Mouse (Mus musculus): ENCODE results near the gene H2-T22. TPM values are rescaled to one million over a fixed set of nuclear protein-coding genes. Genes with fewer than 3 reads are reported as not detected.
"Not testable (repeated sequence)": the region's sequence is repeated elsewhere in the genome, so short reads cannot be mapped to it uniquely, and the experiment has no call there.

Gene H2-T22
- polyA plus RNA-seq, 1 experiment from 2014 or later = 15.0 TPM

DNA sequence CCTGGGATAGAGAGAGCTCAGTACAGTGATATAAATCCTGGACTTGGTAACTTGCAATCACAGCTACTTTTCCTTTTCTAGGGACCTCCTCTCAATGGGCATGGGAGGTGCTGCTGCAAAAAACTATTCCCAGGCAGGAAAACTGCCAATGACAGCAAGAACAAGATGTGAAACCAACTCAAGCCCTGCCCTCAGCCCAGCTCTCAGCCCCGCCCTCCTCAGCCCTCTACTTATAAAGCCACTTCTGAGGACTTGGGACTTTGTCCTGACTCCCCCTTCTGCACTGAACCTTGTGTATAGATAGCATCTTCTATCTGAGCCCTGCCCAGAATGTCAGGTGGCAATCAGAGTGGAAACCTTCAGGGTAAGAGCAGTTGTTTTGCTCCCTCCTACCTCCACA lies 15.8 kb upstream of the H2-T22 start, which contains the start of gene Gm11127:
TSS of gene Gm11127 (minus strand) at position 10 of the 400 bp plus-strand sequence.
- DNase-seq (ENCODE audit: low spot score); H3K27me3 ChIP-seq (replicated peaks; ENCODE audit: control insufficient read depth, insufficient read depth, low read length); H3K9ac ChIP-seq (ENCODE audit: low read length); H3K4me3 ChIP-seq (ENCODE audit: low read depth, low read length); H3K4me1 ChIP-seq (replicated peaks; ENCODE audit: control insufficient read depth, insufficient read depth, low read length); H3K9me3 ChIP-seq (ENCODE audit: control insufficient read depth, low read length); H3K4me2 ChIP-seq (ENCODE audit: low read length); H3K27ac ChIP-seq (ENCODE audit: low read depth); H3K36me3 ChIP-seq (ENCODE audit: control insufficient read depth, insufficient read depth, low read length): not testable (repeated sequence)
- WGBS = 52% methylated on average over 1 of the region's 1 CpGs
- ATAC-seq (replicated peaks; ENCODE audit: low FRiP score, low TSS enrichment, low read depth) = peak; percentile 83

DNA sequence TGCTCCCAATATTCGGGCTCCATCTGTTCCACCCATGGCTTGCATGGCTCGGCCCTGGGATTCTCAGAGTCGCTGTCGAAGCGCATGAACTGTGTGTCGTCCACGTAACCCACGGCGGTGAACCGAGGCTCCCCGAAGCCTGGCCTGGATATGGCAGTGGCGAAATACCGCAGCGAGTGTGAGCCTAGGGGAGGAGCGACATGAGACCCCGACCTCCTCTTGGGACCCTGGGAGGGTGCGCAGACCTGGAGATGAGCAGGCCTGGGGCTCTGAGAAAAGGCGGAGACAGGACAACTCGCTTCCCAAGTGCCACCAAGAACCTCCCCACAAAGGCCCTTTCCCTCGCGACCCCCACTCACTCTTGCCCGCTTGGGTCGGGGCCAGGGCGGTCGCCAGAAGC lies 15.4 kb upstream of the H2-T22 start:
- H3K9ac ChIP-seq (ENCODE audit: low read length); ATAC-seq (replicated peaks; ENCODE audit: low FRiP score, low TSS enrichment, low read depth); DNase-seq (ENCODE audit: low spot score); H3K27me3 ChIP-seq (replicated peaks; ENCODE audit: control insufficient read depth, insufficient read depth, low read length); H3K4me1 ChIP-seq (replicated peaks; ENCODE audit: control insufficient read depth, insufficient read depth, low read length); H3K27ac ChIP-seq (ENCODE audit: low read depth); H3K4me3 ChIP-seq (ENCODE audit: low read depth, low read length); H3K4me2 ChIP-seq (ENCODE audit: low read length); H3K9me3 ChIP-seq (ENCODE audit: control insufficient read depth, low read length); H3K36me3 ChIP-seq (ENCODE audit: control insufficient read depth, insufficient read depth, low read length): not testable (repeated sequence)
- 86% methylated on average over 23 of the region's 25 CpGs for WGBS

DNA sequence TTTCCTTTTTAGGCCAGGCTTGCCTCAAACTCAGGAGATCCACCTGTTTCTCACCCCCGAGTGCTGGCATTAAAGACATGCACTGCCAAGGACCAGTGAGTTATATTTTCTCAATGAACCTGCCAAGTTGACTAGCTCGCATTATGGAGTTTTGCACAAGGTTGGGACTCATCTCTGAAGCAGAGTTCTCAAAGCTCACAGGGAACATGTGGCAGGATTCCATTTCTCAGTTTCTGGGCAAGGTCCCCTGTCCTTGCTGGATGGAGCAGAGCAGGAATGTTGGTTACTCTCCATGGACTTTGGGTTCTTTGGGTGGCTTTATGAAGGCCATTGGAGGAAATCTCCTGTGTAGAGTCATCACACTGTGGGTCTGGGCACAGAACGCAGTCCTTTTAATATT lies 739 bp upstream of the H2-T22 start:
- ATAC-seq (replicated peaks; ENCODE audit: low FRiP score, low TSS enrichment, low read depth) = no peak
- Histone ChIP-seq H3K27me3 (replicated peaks; ENCODE audit: control insufficient read depth, insufficient read depth, low read length) (no peaks in the 10 kb centered on the region), H3K4me1 (replicated peaks; ENCODE audit: control insufficient read depth, insufficient read depth, low read length) (no peaks in the 10 kb centered on the region), H3K9ac (ENCODE audit: low read length) (no peak overlapping the region), H3K27ac (ENCODE audit: low read depth) (no peak overlapping the region), H3K36me3 (ENCODE audit: control insufficient read depth, insufficient read depth, low read length) (no peaks in the 10 kb centered on the region), H3K4me3 (ENCODE audit: low read depth, low read length) (peak overlapping the region; percentile 38), H3K4me2 (ENCODE audit: low read length) (peak overlapping the region; percentile 61), H3K9me3 (ENCODE audit: control insufficient read depth, low read length) (no peaks in the 10 kb centered on the region)
- WGBS = 85% methylated on average over 3 of the region's 3 CpGs
- no peak for DNase-seq (ENCODE audit: low spot score)

DNA sequence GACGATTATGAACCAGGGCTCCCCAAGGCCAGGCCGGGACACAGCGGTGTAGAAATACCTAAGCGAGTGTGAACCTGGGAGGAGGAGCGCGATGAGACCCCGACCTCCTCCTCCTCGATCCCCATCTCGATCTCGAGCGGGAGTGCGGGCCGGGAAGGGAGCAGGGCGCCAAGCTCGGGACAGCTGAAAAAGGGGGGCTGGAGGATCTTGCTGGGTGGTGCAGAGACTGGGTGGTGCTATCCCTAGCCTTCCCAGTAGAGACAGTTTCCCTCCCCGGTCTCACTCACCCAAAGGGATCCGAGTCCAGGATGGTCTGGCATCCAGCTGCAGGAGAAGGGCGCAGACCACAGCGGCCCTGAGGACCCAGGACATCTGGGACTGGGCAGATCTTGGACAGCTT lies 492 bp downstream of the H2-T22 start:
- under 1% methylated on average over 18 of the region's 19 CpGs for WGBS
- not testable (repeated sequence) for H3K4me1 ChIP-seq (replicated peaks; ENCODE audit: control insufficient read depth, insufficient read depth, low read length); H3K9me3 ChIP-seq (ENCODE audit: control insufficient read depth, low read length); H3K27me3 ChIP-seq (replicated peaks; ENCODE audit: control insufficient read depth, insufficient read depth, low read length); H3K27ac ChIP-seq (ENCODE audit: low read depth); H3K36me3 ChIP-seq (ENCODE audit: control insufficient read depth, insufficient read depth, low read length)
- Histone ChIP-seq H3K9ac (ENCODE audit: low read length) (peak overlapping the region; percentile 29), H3K4me3 (ENCODE audit: low read depth, low read length) (peak overlapping the region; percentile 38), H3K4me2 (ENCODE audit: low read length) (peak overlapping the region; percentile 61)
- ATAC-seq (replicated peaks; ENCODE audit: low FRiP score, low TSS enrichment, low read depth) (peak; percentile 82), DNase-seq (ENCODE audit: low spot score) (peak; percentile 59)

DNA sequence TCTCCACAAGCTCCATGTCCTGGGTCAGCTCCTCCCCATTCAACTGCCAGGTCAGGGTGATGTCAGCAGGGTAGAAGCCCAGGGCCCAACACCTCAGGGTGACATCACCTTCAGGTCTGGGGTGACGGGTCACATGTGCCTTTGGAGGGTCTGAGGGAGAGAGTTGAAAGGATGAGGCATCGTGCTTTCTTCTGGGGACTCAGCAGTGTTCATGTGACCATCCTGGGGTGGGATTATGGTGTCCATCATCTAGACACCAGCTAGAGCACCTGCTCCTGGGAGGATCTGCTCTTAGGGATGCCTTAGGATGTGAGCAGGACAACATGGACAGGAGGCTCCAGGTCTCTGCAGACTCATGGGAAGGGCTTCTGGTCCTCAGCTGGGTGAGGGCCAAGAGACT lies 1.9 kb downstream of the H2-T22 start:
- H3K4me3 ChIP-seq (ENCODE audit: low read depth, low read length); H3K9ac ChIP-seq (ENCODE audit: low read length); H3K4me2 ChIP-seq (ENCODE audit: low read length); H3K9me3 ChIP-seq (ENCODE audit: control insufficient read depth, low read length); H3K36me3 ChIP-seq (ENCODE audit: control insufficient read depth, insufficient read depth, low read length); DNase-seq (ENCODE audit: low spot score); ATAC-seq (replicated peaks; ENCODE audit: low FRiP score, low TSS enrichment, low read depth); H3K4me1 ChIP-seq (replicated peaks; ENCODE audit: control insufficient read depth, insufficient read depth, low read length); H3K27me3 ChIP-seq (replicated peaks; ENCODE audit: control insufficient read depth, insufficient read depth, low read length); H3K27ac ChIP-seq (ENCODE audit: low read depth): not testable (repeated sequence)
- WGBS = 88% methylated on average over 2 of the region's 2 CpGs

DNA sequence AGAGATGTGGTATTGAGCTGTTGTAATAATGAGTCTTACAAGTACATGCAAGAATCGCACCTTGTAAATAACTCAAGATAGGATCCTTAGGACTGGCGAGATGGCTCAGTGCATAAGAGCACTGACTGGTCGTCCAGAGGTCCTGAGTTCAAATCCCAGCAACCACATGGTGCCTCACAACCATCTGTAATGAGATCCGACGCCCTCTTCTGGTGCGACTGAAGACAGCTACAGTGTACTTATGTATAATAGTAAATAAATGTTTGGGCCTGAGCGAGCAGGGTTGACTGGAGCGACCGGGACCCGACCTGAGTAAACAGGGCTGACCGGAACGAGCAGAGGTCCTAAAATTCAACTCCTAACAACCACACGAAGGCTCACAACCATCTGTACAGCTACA lies 6.4 kb downstream of the H2-T22 start:
- H3K9me3 ChIP-seq (ENCODE audit: control insufficient read depth, low read length); H3K27ac ChIP-seq (ENCODE audit: low read depth); H3K36me3 ChIP-seq (ENCODE audit: control insufficient read depth, insufficient read depth, low read length); H3K9ac ChIP-seq (ENCODE audit: low read length); DNase-seq (ENCODE audit: low spot score); H3K4me1 ChIP-seq (replicated peaks; ENCODE audit: control insufficient read depth, insufficient read depth, low read length); H3K4me2 ChIP-seq (ENCODE audit: low read length); H3K27me3 ChIP-seq (replicated peaks; ENCODE audit: control insufficient read depth, insufficient read depth, low read length); ATAC-seq (replicated peaks; ENCODE audit: low FRiP score, low TSS enrichment, low read depth); H3K4me3 ChIP-seq (ENCODE audit: low read depth, low read length): not testable (repeated sequence)
- WGBS = 88% methylated on average over 13 of the region's 13 CpGs

DNA sequence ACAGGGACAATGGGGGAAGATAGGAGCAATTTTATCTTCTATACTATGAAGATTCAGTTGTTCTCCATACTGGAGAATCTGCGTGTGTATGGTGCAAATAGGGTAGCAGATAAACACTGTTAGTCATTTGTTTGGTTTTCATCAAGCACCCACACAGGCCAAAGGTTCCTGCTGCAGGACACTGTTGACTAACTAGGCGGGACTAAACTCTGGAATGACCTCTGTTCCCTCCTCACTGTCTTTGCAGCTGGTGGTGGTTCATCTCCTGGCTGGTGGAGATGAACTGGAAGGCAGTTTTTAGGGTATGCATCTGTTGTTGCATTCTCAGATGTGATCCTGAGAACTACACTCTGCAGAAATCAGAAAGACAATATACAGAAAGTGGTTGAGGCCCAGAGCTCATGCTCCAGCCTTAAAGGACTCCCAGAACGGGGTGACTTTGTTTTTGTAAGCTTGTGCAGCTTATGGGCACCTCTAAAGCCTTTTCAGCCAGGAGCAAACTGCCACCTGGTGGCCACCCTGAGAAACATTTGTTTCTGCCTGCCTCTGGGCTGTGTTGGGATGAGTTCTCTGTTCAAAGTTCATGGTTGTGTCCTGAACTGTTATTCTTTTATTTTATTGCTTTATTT lies 7.4 kb downstream of the H2-T22 start:
- not testable (repeated sequence) for H3K4me2 ChIP-seq (ENCODE audit: low read length); H3K4me3 ChIP-seq (ENCODE audit: low read depth, low read length); H3K9ac ChIP-seq (ENCODE audit: low read length); H3K36me3 ChIP-seq (ENCODE audit: control insufficient read depth, insufficient read depth, low read length); H3K4me1 ChIP-seq (replicated peaks; ENCODE audit: control insufficient read depth, insufficient read depth, low read length); DNase-seq (ENCODE audit: low spot score); H3K27me3 ChIP-seq (replicated peaks; ENCODE audit: control insufficient read depth, insufficient read depth, low read length); H3K9me3 ChIP-seq (ENCODE audit: control insufficient read depth, low read length); H3K27ac ChIP-seq (ENCODE audit: low read depth)
- ATAC-seq (replicated peaks; ENCODE audit: low FRiP score, low TSS enrichment, low read depth) = 0 out of 2 replicates have a peak, but pooled peaks have one; percentile 31
- 19% methylated on average over 3 of the region's 3 CpGs for WGBS

DNA sequence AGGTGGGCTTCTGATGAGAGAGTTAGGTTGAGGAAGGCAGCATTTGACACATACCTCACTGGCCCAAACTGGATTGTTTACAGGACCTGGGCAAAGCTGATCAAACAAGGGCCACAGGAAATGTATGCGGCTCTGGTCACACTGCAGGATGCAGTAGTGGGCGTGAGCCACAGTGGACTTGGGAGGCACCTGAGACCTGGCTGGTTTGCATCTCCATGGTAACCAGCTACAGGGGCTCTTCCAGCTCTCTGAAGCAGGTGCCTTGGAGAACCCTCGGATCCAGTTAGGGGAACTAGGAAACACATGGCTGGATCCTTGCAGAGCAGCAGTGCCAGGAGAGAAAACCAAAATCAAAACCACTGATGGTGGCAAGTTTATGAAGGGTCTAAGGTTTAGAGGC lies 8.0 kb downstream of the H2-T22 start:
- not testable (repeated sequence) for H3K9ac ChIP-seq (ENCODE audit: low read length); ATAC-seq (replicated peaks; ENCODE audit: low FRiP score, low TSS enrichment, low read depth); H3K36me3 ChIP-seq (ENCODE audit: control insufficient read depth, insufficient read depth, low read length); H3K27ac ChIP-seq (ENCODE audit: low read depth); H3K4me2 ChIP-seq (ENCODE audit: low read length); H3K9me3 ChIP-seq (ENCODE audit: control insufficient read depth, low read length); DNase-seq (ENCODE audit: low spot score); H3K4me1 ChIP-seq (replicated peaks; ENCODE audit: control insufficient read depth, insufficient read depth, low read length); H3K27me3 ChIP-seq (replicated peaks; ENCODE audit: control insufficient read depth, insufficient read depth, low read length); H3K4me3 ChIP-seq (ENCODE audit: low read depth, low read length)
- 44% methylated on average over 3 of the region's 3 CpGs for WGBS

DNA sequence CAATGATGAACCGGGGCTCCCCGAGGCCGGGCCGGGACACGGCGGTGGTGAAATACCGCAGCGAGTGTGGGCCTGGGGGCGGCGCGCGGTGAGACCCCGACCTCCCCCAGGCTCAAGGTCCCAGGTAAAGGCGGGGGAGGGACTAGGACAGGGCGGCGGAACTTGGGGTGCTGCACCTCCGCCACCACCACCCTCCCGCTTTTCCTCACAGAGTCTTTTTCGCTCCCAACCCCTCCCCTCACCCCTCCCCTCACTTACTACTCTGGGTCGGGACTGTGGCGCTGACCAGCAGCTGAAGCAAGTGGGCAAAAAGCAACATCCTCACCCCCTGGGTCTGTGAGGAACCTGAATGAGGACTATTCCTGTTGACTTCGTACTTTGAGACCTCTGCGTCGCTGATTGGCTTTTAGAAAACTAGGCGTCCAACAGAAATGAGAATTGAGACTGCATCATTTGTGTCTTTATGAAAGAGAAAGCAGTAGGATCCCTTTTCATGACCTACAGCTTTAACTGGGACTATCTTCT lies 10.1 kb downstream of the H2-T22 start, which contains the start of gene H2-T23:
TSS of gene H2-T23 (minus strand) at position 505 of the 525 bp plus-strand sequence.
- H3K36me3 ChIP-seq (ENCODE audit: control insufficient read depth, insufficient read depth, low read length); H3K4me1 ChIP-seq (replicated peaks; ENCODE audit: control insufficient read depth, insufficient read depth, low read length); H3K9me3 ChIP-seq (ENCODE audit: control insufficient read depth, low read length); H3K27ac ChIP-seq (ENCODE audit: low read depth); H3K27me3 ChIP-seq (replicated peaks; ENCODE audit: control insufficient read depth, insufficient read depth, low read length): not testable (repeated sequence)
- H3K4me3 ChIP-seq (ENCODE audit: low read depth, low read length) = peak within 1 kb of the TSS; percentile 39
- peak within 1 kb of the TSS; percentile 79 for H3K4me2 ChIP-seq (ENCODE audit: low read length)
- 0 out of 2 replicates have a peak within 1 kb of the TSS, but pooled peaks have one; percentile 30 for H3K9ac ChIP-seq (ENCODE audit: low read length)
- DNase-seq (ENCODE audit: low spot score) (peak; percentile 72), ATAC-seq (replicated peaks; ENCODE audit: low FRiP score, low TSS enrichment, low read depth) (peak; percentile 30; the same call in 1 of the 2 replicates)
- WGBS = under 1% methylated on average over 25 of the region's 25 CpGs
